Mouse (Mus musculus) liver, embryonic 16.5 days (tissue): ENCODE results near the gene Rpl36a-ps1. TPM values are rescaled to one million over a fixed set of nuclear protein-coding genes. Genes with fewer than 3 reads are reported as not detected.

Source experiments
- ATAC-seq: fragments of 200-750 bp; cut with Nextera tagmentation; 2 replicates; pipeline ENCODE4 v1.8.0; 2017; ENCODE audit warnings: low read depth, mild to moderate bottlenecking, moderate number of reproducible peaks, moderate library complexity
- H3K27ac ChIP-seq: fragments of 300-500 bp; sonication (generic); 2 replicates; pipeline ENCODE4 v1.5.1; 2014; ENCODE audit warnings: mild to moderate bottlenecking, low read length
- H3K27me3 ChIP-seq: fragments of 300-500 bp; sonication (generic); 2 replicates; pipeline ENCODE4 v1.6.1; 2014; ENCODE audit warnings: low read depth, low read length, mixed read lengths; ENCODE audit not compliant: control insufficient read depth, insufficient read depth
- H3K36me3 ChIP-seq: fragments of 300-500 bp; sonication (generic); 2 replicates; pipeline ENCODE4 v1.6.1; 2014; ENCODE audit warnings: mild to moderate bottlenecking; ENCODE audit not compliant: control insufficient read depth, insufficient read depth
- H3K4me1 ChIP-seq: fragments of 300-500 bp; sonication (generic); 2 replicates; pipeline ENCODE4 v1.6.1; 2014; ENCODE audit warnings: low read depth, low read length, mixed read lengths; ENCODE audit not compliant: control insufficient read depth
- H3K4me2 ChIP-seq: fragments of 300-500 bp; sonication (generic); 2 replicates; pipeline ENCODE4 v1.6.1; 2014; ENCODE audit warnings: low read depth, low read length, mixed read lengths
- H3K4me3 ChIP-seq: fragments of 300-500 bp; sonication (generic); 2 replicates; pipeline ENCODE4 v1.5.1; 2014; ENCODE audit warnings: low read depth, mild to moderate bottlenecking, low read length
- H3K9ac ChIP-seq: fragments of 300-500 bp; sonication (generic); 2 replicates; pipeline ENCODE4 v1.6.1; 2014; ENCODE audit warnings: low read depth, low read length
- H3K9me3 ChIP-seq: fragments of 300-500 bp; sonication (generic); replicated peaks from 2 replicates; pipeline ENCODE4 v1.6.1; 2016; ENCODE audit warnings: low read length; ENCODE audit not compliant: control insufficient read depth
- WGBS: fragments of 180-500 bp; shearing (Covaris S2); extraction: QIAGEN DNeasy Blood & Tissue Kit; methylation state at CpG from one replicate; pipeline ENCODE4 v1.1.7; 2014; ENCODE audit not compliant: insufficient replicate concordance; 5-methylcytosine and 5-hydroxymethylcytosine counted together
- polyA plus RNA-seq: library from polyadenylated mRNA; unstranded; fragments of >200 nt; fragmentation: Nextera tagmentation; extraction: Ambion mirVana; gene quantifications from 2 replicates; pipeline ENCODE4 v1.2.1, GENCODE M21; 2015

The Rpl36a-ps1 gene
- polyA plus RNA-seq, 1 experiment from 2014 or later, result 0.52 TPM

DNA sequence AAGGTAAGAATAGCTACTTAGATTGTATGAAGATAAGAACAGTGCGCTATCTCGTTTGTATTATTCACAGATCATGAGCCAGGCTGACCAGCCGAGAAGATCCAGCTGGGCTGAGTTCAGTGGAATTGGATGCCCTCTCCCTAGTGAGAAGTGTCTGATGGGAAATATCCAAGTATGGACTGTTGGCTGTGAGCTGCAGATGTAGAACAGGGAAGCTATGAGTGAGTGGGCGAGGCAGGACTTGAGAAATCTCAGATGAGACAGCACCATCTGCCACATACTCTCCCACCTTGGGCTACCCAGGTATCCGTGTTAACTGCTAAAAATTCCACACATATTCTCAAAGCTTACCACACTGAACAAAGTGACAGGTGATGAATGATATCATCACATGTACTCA, 35.9 kb upstream of the Rpl36a-ps1 start:
- H3K27me3 ChIP-seq, result no peaks in the 10 kb centered on the region
- no peak overlapping the region for H3K4me3 ChIP-seq
- no peak overlapping the region for H3K4me2 ChIP-seq
- no peak overlapping the region for H3K27ac ChIP-seq
- no peaks in the 10 kb centered on the region for H3K36me3 ChIP-seq
- no peak overlapping the region for H3K9ac ChIP-seq
- no peaks in the 10 kb centered on the region for H3K9me3 ChIP-seq
- no peak for ATAC-seq
- 73% methylated on average over 5 of the region's 5 CpGs for WGBS
- no peaks in the 10 kb centered on the region for H3K4me1 ChIP-seq

DNA sequence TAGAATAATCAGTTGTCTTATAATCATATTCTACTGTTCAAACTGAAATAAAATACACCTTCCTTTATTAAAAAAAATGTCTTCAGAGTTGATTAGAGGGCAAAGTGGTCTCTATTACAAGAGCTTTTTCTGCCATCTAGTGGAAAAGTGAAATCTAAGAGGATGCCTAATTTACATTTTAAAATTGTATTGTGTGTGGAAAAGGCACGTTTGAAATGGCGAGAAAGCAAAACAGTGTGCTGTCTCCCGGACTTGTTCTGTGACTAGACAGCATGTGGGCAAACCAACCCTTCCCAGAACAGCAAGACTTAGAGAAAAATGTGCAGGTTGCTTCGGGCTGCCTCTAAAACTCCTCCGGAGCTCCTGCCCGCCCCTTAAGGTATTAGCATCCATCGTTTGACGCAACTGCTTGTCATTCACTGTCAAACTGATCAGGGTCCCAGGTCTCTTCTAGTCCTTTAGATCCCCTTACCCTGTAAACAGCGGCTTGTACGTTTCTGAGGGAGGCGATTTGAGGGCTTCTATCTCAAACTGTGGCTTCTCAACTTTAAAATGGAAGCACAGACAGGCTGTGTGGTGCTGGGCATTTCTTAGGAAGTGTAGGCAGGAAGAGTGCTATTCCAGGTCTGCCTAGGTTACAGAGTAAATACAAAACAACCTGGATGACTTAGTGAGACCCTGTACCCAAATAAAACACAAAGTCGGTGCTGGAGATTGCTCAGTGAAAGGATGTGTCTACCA, 28.4 kb upstream of the Rpl36a-ps1 start:
- no peaks in the 10 kb centered on the region for H3K27me3 ChIP-seq
- H3K9ac ChIP-seq, result no peak overlapping the region
- no peaks in the 10 kb centered on the region for H3K4me1 ChIP-seq
- ATAC-seq, result no peak
- no peaks in the 10 kb centered on the region for H3K9me3 ChIP-seq
- H3K4me3 ChIP-seq, result no peak overlapping the region
- no peaks in the 10 kb centered on the region for H3K36me3 ChIP-seq
- H3K4me2 ChIP-seq, result no peak overlapping the region
- H3K27ac ChIP-seq, result no peak overlapping the region
- 34% methylated on average over 12 of the region's 12 CpGs for WGBS

DNA sequence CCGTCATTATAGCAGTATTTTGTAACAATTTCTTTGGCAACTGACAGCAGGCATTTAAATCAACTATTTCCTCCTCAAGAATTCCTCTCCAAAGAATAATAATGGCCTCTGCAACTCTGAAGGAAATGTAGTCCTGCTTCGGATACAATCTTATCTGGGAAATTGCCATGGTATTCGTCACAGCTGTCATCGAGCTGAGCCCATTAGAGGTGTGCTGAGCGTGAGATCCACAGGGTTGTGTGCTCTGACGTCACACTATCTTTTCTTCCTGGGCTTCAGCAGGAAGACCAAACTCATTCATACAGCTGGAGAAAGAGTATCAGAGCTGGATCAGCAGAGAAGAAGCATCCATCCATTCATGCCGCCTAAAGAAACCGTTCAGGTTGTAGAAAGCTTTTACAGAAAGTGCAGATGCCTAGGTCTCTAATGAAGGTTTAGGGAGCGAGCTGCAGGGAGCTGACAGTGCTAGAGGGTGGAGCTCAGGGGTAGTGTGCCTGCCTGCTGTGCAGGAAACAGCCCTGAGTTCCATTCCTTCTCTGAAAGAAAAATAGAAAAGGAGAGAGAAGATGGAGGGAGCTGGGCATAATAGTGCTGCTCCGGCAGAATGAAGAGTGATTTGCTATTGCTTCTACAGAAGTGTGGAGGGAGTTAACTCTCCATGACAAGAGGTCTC, 25.2 kb upstream of the Rpl36a-ps1 start:
- Histone ChIP-seq H3K9ac (no peak overlapping the region), H3K4me3 (no peak overlapping the region), H3K9me3 (no peaks in the 10 kb centered on the region), H3K4me1 (no peaks in the 10 kb centered on the region), H3K36me3 (no peaks in the 10 kb centered on the region), H3K27ac (no peak overlapping the region), H3K27me3 (no peaks in the 10 kb centered on the region), H3K4me2 (no peak overlapping the region)
- no peak for ATAC-seq
- WGBS, result 41% methylated on average over 10 of the region's 10 CpGs

DNA sequence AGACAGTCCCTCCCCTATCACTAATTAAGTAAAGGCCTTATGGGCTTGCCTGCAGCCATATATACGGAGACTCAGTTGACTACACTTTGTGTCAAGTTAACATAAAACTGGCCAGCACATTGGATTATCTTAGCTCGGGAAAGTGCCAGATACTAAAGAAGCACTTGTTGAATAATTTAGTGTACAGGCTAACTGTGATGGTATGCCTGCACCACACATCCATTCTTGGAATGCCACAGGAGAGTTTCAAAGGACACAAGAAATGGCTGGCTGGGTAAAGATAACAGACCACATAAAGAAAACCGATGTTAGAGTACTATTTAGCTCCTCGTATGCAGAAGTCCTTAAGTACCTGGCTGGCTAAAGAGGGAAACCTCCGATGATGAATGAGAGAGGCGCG, 24.6 kb upstream of the Rpl36a-ps1 start:
- Histone ChIP-seq H3K4me3 (no peak overlapping the region), H3K9ac (no peak overlapping the region), H3K36me3 (no peaks in the 10 kb centered on the region), H3K4me2 (no peak overlapping the region), H3K4me1 (no peaks in the 10 kb centered on the region), H3K27me3 (no peaks in the 10 kb centered on the region), H3K9me3 (no peaks in the 10 kb centered on the region), H3K27ac (no peak overlapping the region)
- 46% methylated on average over 7 of the region's 7 CpGs for WGBS
- no peak for ATAC-seq

DNA sequence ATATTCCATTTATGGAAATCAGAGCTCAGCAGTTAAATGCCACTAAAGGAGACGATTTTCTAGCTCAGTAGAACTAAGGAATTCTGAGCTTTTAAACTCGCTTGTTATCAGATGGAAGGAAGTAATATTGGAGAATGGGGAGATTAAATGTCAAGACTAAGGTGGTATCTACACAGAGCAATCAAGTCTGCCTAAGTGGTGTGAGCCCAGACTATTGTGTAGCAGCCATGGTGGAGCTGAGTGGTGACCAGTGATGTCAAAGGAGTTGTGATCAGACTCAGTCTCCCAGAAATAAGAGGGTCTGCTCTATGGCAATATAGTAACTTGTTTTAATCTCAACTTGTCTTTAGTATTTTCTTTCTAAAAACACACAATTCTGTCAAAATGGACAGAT, 16.8 kb upstream of the Rpl36a-ps1 start:
- H3K9me3 ChIP-seq, result no peaks in the 10 kb centered on the region
- H3K4me3 ChIP-seq, result no peak overlapping the region
- ATAC-seq, result no peak
- H3K27me3 ChIP-seq, result no peaks in the 10 kb centered on the region
- WGBS, result 16% methylated on average over 2 of the region's 2 CpGs
- no peaks in the 10 kb centered on the region for H3K36me3 ChIP-seq
- no peak overlapping the region for H3K4me2 ChIP-seq
- H3K27ac ChIP-seq, result no peak overlapping the region
- H3K4me1 ChIP-seq, result no peaks in the 10 kb centered on the region
- H3K9ac ChIP-seq, result no peak overlapping the region

DNA sequence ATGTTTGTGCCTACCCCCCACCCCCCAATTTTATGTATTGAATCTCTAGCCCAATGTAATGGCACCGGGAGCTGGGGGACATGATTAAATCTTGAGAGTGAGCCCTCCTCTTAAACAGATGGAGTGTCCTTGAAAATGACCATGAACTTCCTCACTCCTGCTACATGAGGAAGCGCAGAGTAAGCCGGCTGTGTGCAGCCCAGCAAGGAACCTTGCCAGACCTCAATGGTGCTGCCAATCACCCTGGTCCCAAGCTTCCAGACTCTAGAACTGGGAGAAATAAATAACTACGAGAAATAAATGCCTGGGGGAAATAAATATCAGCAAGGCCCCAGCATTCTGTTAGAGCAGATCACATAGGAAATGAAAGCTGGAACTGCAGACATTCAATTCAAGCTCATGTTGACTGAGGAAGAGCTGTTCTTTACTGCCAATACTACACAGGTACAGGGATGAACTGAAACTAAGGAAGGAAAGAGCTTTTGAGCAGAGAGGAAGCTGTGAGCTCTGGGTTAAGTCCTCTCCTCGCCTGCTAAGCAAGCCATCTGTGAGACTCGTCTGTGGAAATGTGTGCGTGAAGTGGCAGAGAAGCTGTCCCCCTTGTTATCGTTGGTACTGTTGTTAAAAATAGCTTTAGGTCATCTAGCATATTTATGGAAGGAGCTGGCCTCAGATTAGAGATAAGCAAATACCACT, 16.3 kb upstream of the Rpl36a-ps1 start:
- no peak overlapping the region for H3K4me3 ChIP-seq
- no peaks in the 10 kb centered on the region for H3K4me1 ChIP-seq
- H3K27me3 ChIP-seq, result no peaks in the 10 kb centered on the region
- no peaks in the 10 kb centered on the region for H3K9me3 ChIP-seq
- H3K4me2 ChIP-seq, result no peak overlapping the region
- H3K27ac ChIP-seq, result no peak overlapping the region
- no peak overlapping the region for H3K9ac ChIP-seq
- no peak for ATAC-seq
- H3K36me3 ChIP-seq, result no peaks in the 10 kb centered on the region
- 35% methylated on average over 8 of the region's 8 CpGs for WGBS

DNA sequence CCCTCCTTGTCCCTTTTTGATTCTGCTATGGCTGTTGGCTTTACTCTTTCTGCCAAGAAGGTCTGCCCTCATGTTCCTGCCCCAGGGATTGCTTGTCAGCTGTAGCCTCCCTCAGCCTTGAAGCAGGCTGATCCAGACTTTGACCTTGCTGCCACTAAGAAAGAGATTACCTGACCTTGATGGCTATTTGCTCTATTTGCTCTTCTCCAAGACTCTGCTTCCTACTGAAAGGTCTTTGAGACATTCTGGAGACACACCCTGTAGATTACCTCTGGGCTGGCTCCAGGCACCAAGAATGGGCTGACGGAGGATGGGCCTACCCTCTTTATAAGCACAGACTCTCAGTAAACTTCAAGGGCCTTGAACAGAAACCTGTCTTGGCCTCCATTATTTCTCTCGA, 1.6 kb downstream of the Rpl36a-ps1 start:
- no peak overlapping the region for H3K4me3 ChIP-seq
- no peaks in the 10 kb centered on the region for H3K9me3 ChIP-seq
- 65% methylated on average over 2 of the region's 2 CpGs for WGBS
- H3K9ac ChIP-seq, result no peak overlapping the region
- no peak overlapping the region for H3K4me2 ChIP-seq
- H3K36me3 ChIP-seq, result no peaks in the 10 kb centered on the region
- ATAC-seq, result no peak
- no peaks in the 10 kb centered on the region for H3K4me1 ChIP-seq
- no peak overlapping the region for H3K27ac ChIP-seq
- no peaks in the 10 kb centered on the region for H3K27me3 ChIP-seq

DNA sequence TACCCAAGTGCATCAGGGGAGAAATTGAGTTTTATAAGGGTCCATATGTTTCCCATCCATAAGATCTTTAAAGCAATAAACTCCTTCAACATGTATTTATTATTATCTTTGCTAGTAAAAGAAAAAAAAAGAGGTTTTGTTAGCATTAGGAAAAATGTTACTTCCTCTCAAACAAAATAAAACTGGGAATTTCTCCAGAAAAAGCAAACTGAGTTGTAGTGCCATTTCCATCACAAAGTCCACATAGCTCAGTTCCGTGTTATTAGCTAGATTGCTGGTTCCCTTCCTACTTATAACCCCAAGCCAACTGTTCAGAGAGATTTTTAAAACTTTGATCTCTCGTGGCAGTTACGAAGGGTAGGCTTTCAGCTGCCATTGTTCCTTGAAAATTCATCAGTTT, 3.5 kb downstream of the Rpl36a-ps1 start:
- Histone ChIP-seq H3K27me3 (no peaks in the 10 kb centered on the region), H3K4me2 (no peak overlapping the region), H3K4me3 (no peak overlapping the region), H3K36me3 (no peaks in the 10 kb centered on the region), H3K9ac (no peak overlapping the region), H3K9me3 (no peaks in the 10 kb centered on the region), H3K27ac (no peak overlapping the region), H3K4me1 (no peaks in the 10 kb centered on the region)
- no peak for ATAC-seq
- 49% methylated on average over 3 of the region's 3 CpGs for WGBS

DNA sequence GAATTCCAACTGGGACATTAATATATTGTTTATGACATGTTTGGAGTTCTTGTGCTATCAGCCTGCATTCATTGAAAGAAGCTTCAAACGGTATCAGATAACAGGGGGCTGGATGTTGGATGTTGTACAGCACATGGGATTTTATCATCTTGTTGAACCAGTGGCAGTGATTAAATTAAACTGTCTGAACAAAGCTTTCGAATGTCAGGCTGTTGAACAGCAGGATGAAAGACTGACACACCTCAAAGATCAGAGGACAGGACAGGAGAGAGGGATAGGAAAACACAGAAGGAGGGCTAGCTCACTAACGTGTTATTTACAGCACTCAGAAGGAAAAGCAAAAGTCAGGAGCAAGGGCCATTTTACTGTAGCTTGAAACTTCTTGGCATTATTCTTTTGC, 4.3 kb downstream of the Rpl36a-ps1 start:
- Histone ChIP-seq H3K36me3 (no peaks in the 10 kb centered on the region), H3K9me3 (no peaks in the 10 kb centered on the region), H3K27me3 (no peaks in the 10 kb centered on the region), H3K4me3 (no peak overlapping the region), H3K27ac (no peak overlapping the region), H3K4me2 (no peak overlapping the region), H3K4me1 (no peaks in the 10 kb centered on the region), H3K9ac (no peak overlapping the region)
- WGBS, result 48% methylated on average over 3 of the region's 3 CpGs
- no peak for ATAC-seq
